Mouse (Mus musculus) telencephalon, adult 2 months (tissue): ENCODE data around the gene Tmem132b.

Experiments
- DNase-seq: peaks from one replicate; pipeline ENCODE4 v3.0.0-alpha.2; 2011; ENCODE audit warnings: low read depth, low spot score

Tmem132b gene

DNA sequence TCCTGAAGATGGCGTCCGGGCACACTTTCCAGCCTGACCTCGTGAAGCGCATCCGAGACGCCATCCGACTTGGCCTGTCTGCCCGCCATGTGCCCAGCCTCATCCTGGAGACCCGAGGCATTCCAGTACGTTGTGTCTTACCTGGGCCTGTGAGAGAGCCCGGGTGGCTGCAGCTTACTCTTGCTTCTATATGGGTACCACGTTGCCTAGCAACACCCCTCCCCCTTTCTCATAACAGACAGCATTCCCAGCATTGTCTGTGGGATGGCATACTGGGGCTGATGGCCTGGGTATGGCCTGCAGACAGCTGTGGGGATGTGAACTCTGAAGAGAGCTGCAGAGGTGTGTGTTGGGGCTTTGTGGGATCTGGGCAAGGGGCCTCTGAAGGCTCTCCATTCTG is 16.6 kb upstream of the Tmem132b start:
- DNase-seq: no peak

DNA sequence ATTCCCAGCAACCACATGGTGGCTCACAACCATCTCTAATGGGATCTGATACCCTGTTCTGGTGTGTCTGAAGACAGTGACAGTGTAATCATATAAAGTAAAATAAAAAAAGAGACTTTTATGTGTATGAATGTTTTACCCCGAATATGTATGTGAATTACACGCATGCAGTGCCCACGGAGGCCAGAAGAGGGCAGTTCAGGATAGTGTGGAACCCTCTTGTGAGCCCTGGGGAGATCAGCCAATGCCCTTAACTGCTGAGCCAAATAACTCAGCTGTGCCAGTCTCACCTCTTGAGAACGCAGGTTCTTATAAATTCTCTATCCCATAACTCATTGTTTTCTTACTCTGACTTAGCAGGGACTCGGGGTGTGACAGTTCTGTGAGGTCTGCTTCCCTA is 12.9 kb upstream of the Tmem132b start:
- no peak for DNase-seq

- DNase-seq: peak; percentile 68
These were observed 10.5 kb upstream of the Tmem132b start for GRCm38 (mm10) chr5:125520930-125521590.

GRCm38 (mm10) chr5:125523361-125523760 is 8.2 kb upstream of the Tmem132b start:
- no peak for DNase-seq

GRCm38 (mm10) chr5:125525516-125525915 is 6.1 kb upstream of the Tmem132b start:
- DNase-seq: no peak

DNA sequence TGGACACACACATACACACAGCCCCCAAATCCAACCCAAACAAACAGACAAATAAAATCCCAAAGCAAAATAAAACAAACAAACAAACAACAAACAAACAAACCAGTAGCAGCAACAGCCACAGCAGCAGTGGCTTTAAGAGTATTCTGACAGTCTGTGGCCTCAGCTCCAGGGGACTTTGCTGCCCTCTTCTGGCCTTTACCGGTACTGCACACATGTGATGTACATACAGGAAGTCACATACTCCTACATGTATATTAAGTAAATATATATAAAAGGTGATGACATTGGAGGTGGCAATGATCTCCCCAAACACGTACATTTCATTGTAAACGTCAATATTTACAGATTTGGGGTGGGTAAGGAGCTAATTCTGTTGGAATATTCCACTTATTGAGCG is 5.1 kb upstream of the Tmem132b start:
- DNase-seq: no peak

- DNase-seq: no peak
These were observed 2.5 kb upstream of the Tmem132b start for GRCm38 (mm10) chr5:125529109-125529508.

- DNase-seq: peak; percentile 84
These were observed 594 bp downstream of the Tmem132b start for GRCm38 (mm10) chr5:125532191-125532544.

- no peak for DNase-seq
These were observed 1.1 kb downstream of the Tmem132b start for GRCm38 (mm10) chr5:125532545-125533224.

DNA sequence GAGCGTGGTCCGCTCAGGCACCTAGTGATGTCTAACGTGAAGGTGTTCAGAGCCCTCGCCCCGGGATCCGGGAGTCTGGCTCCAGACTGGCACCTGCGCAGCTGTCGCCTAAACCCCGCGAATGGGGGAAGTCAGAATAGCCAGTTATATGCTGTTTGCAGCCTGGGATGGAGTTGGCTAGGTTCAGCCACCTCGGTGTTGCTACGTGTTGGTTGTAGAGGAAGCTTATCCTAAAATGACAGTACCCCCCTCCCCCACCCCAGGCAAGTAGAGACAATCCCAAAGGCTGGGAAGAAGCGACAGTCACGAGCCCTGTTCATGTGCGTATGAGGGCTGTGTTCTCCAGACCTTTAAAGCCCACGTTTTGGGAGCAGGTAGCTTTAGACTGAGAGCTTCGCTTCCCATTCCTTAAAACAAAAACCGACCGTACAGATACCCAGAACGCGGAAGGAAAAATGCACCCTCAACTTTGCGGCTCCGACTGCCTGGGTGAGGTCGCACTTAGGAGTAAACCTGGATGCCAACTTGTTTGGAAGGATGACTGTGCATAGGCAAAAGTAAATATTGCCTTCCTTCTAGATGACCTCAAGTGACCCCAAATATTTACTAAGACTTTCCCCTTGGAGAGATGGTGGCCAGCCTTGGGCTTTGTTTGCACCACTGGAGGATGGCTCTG is 1.8 kb downstream of the Tmem132b start:
- peak; percentile 82 for DNase-seq

- no peak for DNase-seq
These were observed 2.6 kb downstream of the Tmem132b start for GRCm38 (mm10) chr5:125534168-125534610.

GRCm38 (mm10) chr5:125534611-125535324 is 3.2 kb downstream of the Tmem132b start:
- peak; percentile 88 for DNase-seq

- no peak for DNase-seq
These were observed 13.5 kb downstream of the Tmem132b start for GRCm38 (mm10) chr5:125545090-125545489.

- DNase-seq: no peak
These were observed 14.7 kb downstream of the Tmem132b start for GRCm38 (mm10) chr5:125546293-125546692.

GRCm38 (mm10) chr5:125549750-125550489 is 18.3 kb downstream of the Tmem132b start:
- DNase-seq: no peak

- DNase-seq: no peak
These were observed 24.2 kb downstream of the Tmem132b start for GRCm38 (mm10) chr5:125555732-125556131.

DNA sequence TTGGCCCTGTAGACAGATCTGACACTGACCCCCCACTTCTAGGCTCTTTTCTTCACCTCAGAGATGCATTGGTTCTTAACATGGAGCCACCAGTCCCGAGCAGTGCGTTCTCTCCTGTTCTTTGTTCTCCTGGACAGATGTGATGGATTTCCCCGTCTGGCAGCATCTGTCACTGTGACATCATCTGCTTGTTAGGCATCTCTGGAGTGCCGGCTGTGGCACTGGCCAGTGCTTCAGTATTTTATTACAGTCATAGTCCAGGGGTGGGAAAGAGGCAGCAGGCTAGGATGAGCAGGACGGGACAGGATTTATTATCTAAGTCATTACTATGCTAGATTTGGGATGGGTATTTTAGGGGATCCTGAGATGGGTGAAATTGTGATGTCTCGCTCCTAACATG is 31.9 kb downstream of the Tmem132b start:
- DNase-seq: no peak

DNA sequence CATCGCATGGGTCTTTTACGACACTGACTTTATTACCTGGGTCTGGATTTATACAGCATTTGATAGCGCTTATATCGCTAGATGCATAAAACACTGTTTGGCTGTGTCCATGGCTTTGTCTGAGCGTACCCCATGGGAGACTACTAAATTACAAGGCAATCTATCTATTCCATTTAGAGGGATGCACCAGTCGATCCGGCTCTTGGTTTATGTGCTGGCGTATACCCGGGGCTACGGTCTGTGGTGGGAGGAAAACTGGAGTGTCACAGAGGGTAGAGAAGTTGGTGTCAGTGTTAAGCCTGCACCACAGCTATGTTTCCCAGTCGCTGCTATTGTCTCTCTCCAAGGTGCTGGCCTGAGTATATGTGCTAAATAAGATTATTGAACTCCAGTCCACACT is 34.2 kb downstream of the Tmem132b start:
- DNase-seq: no peak

DNA sequence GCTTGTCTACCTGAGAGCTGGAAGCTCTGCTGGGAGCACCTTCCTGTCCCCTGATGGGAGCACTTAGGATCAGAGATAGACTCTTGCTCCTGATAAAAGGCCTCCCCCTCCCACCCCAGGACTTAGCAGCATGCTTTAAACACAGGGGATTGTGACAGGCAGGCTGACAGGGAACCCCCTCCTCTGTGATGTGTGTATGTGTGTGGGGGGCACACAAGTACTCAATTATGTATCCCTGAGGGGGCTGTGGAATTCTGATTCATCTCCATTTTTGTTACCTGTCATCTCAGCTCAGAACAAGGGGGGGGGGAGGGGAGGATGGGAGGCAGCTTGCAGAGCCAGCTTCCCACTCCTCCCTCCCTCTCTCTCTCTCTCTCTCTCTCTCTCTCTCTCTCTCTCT is 36.9 kb downstream of the Tmem132b start:
- DNase-seq: no peak

- DNase-seq: no peak
These were observed 40.4 kb downstream of the Tmem132b start for GRCm38 (mm10) chr5:125572011-125572410.

DNA sequence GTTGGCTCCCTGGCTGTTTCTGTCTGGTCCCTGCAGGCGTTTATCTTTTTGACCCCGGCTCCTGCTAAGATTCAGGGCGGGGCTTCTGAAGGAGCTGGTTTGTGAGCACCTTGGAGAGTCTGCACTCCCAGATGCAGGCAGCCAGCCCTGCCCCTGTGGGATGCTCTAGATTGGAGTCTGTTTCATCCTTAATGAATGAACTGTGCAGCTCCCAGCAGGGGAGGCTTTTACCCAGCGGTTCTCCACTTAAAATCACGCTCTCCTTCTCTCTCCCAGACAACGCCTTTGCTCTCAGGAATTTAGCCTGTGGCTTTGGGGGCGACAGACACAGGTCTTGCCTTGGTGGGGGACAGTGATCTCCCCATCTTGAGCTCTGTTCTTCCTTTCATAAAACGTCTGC is 43.3 kb downstream of the Tmem132b start:
- no peak for DNase-seq

DNA sequence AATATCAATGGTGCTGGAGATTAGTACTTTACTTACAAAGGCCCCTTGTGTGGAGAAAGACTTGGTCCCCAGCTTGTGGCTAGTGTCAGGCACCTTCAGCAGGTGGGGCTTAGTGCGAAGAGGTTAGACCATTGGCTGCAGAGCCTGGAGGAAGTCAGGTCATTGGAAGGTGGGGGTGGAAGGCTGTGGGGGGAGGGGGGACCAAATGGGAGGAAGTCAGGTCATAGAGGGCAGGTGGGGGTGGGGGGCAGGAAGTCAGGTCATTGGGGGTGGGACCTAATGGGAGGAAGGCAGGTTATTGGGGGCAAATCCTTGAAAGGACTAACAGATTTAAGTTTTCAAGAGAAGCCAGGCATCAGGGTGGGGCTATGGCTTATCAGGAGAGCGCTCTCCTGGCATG is 44.3 kb downstream of the Tmem132b start:
- DNase-seq: no peak
